Mouse (Mus musculus): ENCODE results near the gene Atp8b5. TPM values are rescaled to one million over a fixed set of nuclear protein-coding genes. Genes with fewer than 3 reads are reported as not detected.

Gene Atp8b5
- polyA plus RNA-seq, 1 experiment from 2014 or later = 0.25 TPM

DNA sequence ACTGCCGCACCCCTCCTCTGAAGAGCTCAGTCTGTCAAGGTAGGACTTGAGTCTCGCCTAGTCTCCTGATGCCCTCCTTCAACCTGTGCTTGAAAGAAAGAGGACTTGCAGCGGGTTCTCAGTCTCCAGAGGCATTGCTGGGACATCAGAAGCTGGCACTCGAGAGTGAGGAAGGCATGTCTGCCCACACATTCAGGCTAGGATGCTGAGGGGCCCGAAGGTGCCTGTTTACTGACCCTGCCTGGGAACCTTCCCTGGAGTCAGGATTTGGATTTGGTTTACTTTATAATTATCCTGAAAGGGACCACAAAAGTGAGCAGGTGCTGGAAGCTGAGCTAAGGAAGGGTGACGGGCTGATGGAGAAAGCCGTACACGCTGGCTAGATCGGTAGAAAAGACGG lies 134.5 kb downstream of the Atp8b5 start:
- H3K36me3 ChIP-seq (ENCODE audit: control insufficient read depth, insufficient read depth, low read length) = no peaks in the 10 kb centered on the region
- no peak overlapping the region for H3K27ac ChIP-seq (ENCODE audit: low read depth, low read length)
- H3K9me3 ChIP-seq (ENCODE audit: control insufficient read depth, low read length) = no peaks in the 10 kb centered on the region
- H3K9ac ChIP-seq (ENCODE audit: low read depth, low read length) = no peak overlapping the region
- no peak overlapping the region for H3K4me3 ChIP-seq (ENCODE audit: low read depth, low read length)
- 82% methylated on average over 10 of the region's 10 CpGs for WGBS
- H3K27me3 ChIP-seq (replicated peaks; ENCODE audit: control insufficient read depth, insufficient read depth, low read length) = peaks cover 17% of the 10 kb centered on the region
- no peak overlapping the region for H3K4me2 ChIP-seq
- peaks cover 8% of the 10 kb centered on the region; the same call in 1 of the 2 replicates for H3K4me1 ChIP-seq (replicated peaks; ENCODE audit: control insufficient read depth, insufficient read depth, low read length)
- DNase-seq (ENCODE audit: low spot score) (no peak), ATAC-seq (replicated peaks; ENCODE audit: low FRiP score) (no peak)

DNA sequence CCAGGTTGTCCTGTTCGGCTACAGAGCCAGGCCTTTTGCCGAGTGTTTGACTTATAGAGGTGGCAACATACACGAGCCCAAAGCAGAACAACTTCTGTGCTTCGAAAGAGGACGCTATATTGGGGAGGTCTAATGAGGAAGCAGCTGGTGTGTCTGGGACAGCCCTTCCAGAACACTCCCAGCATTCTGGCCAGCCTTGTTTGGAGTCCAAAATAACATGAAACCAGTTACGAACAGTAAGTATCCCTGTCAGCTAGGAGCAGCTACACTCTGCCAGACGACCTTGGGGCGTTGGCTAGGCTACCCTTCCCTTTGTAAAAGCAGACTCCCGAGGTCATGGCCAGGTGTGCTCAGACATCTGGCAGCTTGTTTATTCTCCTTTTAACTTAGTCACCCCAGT lies 135.3 kb downstream of the Atp8b5 start:
- WGBS = 73% methylated on average over 9 of the region's 9 CpGs
- ATAC-seq (replicated peaks; ENCODE audit: low FRiP score) = no peak
- Histone ChIP-seq H3K4me3 (ENCODE audit: low read depth, low read length) (no peak overlapping the region), H3K27me3 (replicated peaks; ENCODE audit: control insufficient read depth, insufficient read depth, low read length) (peaks cover 20% of the 10 kb centered on the region), H3K9me3 (ENCODE audit: control insufficient read depth, low read length) (no peaks in the 10 kb centered on the region), H3K27ac (ENCODE audit: low read depth, low read length) (no peak overlapping the region), H3K36me3 (ENCODE audit: control insufficient read depth, insufficient read depth, low read length) (no peaks in the 10 kb centered on the region), H3K4me2 (no peak overlapping the region), H3K9ac (ENCODE audit: low read depth, low read length) (no peak overlapping the region), H3K4me1 (replicated peaks; ENCODE audit: control insufficient read depth, insufficient read depth, low read length) (peaks cover 8% of the 10 kb centered on the region; the same call in 1 of the 2 replicates)
- no peak for DNase-seq (ENCODE audit: low spot score)

DNA sequence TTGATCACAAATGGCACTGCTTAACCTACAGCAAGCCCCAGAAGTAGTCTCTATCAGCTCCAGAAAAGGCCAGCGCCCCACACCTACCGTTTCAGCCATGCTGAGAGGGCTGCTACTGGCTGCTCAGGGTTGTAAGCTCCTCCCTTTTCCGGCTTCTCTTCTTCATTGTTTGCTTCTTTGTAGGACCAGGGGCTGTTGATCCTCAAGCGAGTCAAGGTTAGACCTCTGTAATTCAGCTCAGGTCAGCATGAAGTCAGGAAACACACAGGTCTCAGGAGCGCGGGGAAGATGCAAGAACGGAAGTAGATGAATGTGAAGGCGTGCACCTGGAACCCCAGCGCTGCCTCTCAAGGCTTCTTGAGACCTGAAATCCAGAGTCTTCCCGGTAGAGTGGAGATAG lies 137.7 kb downstream of the Atp8b5 start:
- H3K9me3 ChIP-seq (ENCODE audit: control insufficient read depth, low read length) = no peaks in the 10 kb centered on the region
- 82% methylated on average over 10 of the region's 10 CpGs for WGBS
- H3K4me1 ChIP-seq (replicated peaks; ENCODE audit: control insufficient read depth, insufficient read depth, low read length) = peaks cover 1% of the 10 kb centered on the region; the same call in 1 of the 2 replicates
- ATAC-seq (replicated peaks; ENCODE audit: low FRiP score) = no peak
- H3K9ac ChIP-seq (ENCODE audit: low read depth, low read length) = no peak overlapping the region
- no peaks in the 10 kb centered on the region for H3K36me3 ChIP-seq (ENCODE audit: control insufficient read depth, insufficient read depth, low read length)
- no peak overlapping the region for H3K4me3 ChIP-seq (ENCODE audit: low read depth, low read length)
- H3K4me2 ChIP-seq = no peak overlapping the region
- peaks cover 18% of the 10 kb centered on the region for H3K27me3 ChIP-seq (replicated peaks; ENCODE audit: control insufficient read depth, insufficient read depth, low read length)
- DNase-seq (ENCODE audit: low spot score) = no peak
- H3K27ac ChIP-seq (ENCODE audit: low read depth, low read length) = no peak overlapping the region

DNA sequence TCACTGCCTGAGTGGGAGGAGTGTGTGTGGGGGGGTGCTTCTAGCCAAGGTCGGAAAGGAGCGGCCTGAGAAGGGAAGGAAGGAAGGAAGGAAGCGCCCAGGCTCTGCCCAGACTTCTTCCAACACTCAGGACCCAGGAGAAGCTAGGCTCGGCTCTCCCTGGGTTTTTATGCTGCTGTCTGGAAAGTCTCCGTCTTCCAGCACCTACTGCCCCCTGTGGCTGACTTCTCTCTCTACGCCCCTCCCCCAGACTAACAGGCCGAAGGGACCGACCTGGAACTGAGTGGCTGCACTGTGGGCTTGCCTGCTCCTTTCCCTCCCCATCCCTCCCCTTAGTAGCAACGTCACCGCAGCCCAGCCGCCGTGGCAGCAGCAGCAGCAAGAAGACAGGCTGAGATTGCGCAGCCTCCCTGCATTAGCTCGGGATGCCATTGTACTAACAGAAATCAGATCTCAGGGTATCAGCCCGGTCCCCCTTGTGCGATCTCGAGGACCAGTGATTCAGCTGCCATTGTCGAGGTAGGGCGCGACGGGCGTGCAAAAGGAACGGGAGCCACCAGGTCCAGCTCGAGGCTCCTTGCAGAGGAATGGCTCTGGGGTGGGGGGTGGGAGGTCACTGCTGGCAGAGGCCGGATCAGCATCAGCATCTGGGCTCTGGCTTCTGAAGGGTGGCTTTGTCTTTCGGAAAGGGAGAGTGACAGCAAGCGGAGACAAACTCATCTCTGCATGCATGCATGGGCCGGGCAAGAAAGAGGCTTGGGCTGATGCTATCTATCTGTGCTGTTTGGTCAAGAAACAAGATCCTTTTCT lies 139.4 kb downstream of the Atp8b5 start:
- Histone ChIP-seq H3K9ac (ENCODE audit: low read depth, low read length) (peak overlapping the region; percentile 34), H3K27me3 (replicated peaks; ENCODE audit: control insufficient read depth, insufficient read depth, low read length) (peaks cover 18% of the 10 kb centered on the region), H3K9me3 (ENCODE audit: control insufficient read depth, low read length) (no peaks in the 10 kb centered on the region), H3K36me3 (ENCODE audit: control insufficient read depth, insufficient read depth, low read length) (no peaks in the 10 kb centered on the region), H3K4me3 (ENCODE audit: low read depth, low read length) (peak overlapping the region; percentile 40), H3K27ac (ENCODE audit: low read depth, low read length) (peak overlapping the region; percentile 2; the same call in 1 of the 2 replicates), H3K4me1 (replicated peaks; ENCODE audit: control insufficient read depth, insufficient read depth, low read length) (no peaks in the 10 kb centered on the region), H3K4me2 (peak overlapping the region; percentile 59)
- 4% methylated on average over 28 of the region's 28 CpGs for WGBS
- DNase-seq (ENCODE audit: low spot score) = no peak
- ATAC-seq (replicated peaks; ENCODE audit: low FRiP score) = peak; percentile 70

DNA sequence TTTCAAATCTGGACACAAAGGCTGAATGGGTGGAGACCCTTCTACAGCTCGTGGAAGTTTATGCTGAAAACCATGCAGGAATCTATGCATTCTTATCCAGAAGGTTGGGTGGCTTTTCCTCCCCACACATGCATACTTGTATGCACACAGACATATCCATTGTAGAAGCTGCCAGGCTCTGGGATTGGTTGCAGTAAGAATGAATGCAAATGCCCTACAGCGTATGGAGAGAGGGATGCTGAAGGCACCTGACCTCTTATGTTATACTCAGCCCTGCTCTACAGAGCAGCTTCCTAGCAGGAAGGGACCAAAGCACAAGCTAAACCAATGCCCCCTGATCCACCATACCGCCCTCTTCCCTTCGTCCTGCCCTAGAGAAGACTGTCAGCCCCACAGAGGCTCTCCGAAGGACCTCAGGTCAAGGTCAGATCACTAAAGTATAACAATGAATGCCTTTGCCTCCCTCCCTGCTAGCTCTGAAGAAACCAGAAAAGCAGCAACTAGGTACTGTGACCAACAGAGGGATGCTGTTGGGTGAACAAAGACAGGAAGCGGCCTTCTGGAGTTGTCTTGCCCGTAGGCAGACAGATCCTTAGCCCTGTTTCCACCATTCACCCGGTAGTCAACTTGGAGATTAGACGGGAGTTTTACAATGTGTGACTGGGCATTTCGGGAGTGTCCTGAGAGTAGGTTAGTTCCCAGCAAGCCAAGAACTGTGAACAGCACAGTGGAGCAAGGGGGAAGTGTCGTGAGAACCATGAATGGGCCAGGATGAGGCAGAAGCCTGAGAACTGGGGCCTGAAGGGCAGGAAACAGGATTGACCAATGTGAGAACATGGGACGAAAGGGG lies 140.3 kb downstream of the Atp8b5 start:
- Histone ChIP-seq H3K9ac (ENCODE audit: low read depth, low read length) (no peak overlapping the region), H3K4me1 (replicated peaks; ENCODE audit: control insufficient read depth, insufficient read depth, low read length) (no peaks in the 10 kb centered on the region), H3K27me3 (replicated peaks; ENCODE audit: control insufficient read depth, insufficient read depth, low read length) (peaks cover 18% of the 10 kb centered on the region), H3K4me3 (ENCODE audit: low read depth, low read length) (no peak overlapping the region; the same call in 1 of the 2 replicates), H3K4me2 (peak overlapping the region; percentile 59), H3K9me3 (ENCODE audit: control insufficient read depth, low read length) (no peaks in the 10 kb centered on the region), H3K36me3 (ENCODE audit: control insufficient read depth, insufficient read depth, low read length) (no peaks in the 10 kb centered on the region), H3K27ac (ENCODE audit: low read depth, low read length) (0 out of 2 replicates have a peak overlapping the region, but pooled peaks have one; percentile 11)
- WGBS = 67% methylated on average over 12 of the region's 12 CpGs
- ATAC-seq (replicated peaks; ENCODE audit: low FRiP score) (no peak), DNase-seq (ENCODE audit: low spot score) (no peak)

DNA sequence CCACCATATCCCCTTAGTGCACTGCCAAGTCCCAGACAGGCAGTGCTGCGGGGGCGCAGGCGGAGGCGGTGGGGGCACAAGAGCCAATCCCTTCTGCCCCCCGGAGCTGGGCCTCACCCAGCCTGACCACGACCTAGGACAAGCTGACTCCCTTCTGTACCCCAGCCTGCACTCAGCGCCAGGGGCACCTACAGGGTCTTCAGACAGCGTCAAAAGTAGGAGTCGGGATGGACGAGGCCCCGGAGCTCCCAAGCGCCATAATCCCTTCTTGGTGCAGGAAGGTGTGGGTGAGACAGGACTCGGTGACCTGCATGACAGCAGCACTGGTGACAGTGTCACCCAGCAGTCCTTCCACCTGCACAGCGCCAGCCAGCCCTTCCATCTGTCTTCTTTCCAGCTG lies 147.8 kb downstream of the Atp8b5 start:
- DNase-seq (ENCODE audit: low spot score) (no peak), ATAC-seq (replicated peaks; ENCODE audit: low FRiP score) (no peak)
- 86% methylated on average over 14 of the region's 14 CpGs for WGBS
- no peaks in the 10 kb centered on the region for H3K27me3 ChIP-seq (replicated peaks; ENCODE audit: control insufficient read depth, insufficient read depth, low read length)
- H3K9ac ChIP-seq (ENCODE audit: low read depth, low read length) = no peak overlapping the region
- H3K4me2 ChIP-seq = no peak overlapping the region
- H3K9me3 ChIP-seq (ENCODE audit: control insufficient read depth, low read length) = no peaks in the 10 kb centered on the region
- no peak overlapping the region for H3K4me3 ChIP-seq (ENCODE audit: low read depth, low read length)
- H3K36me3 ChIP-seq (ENCODE audit: control insufficient read depth, insufficient read depth, low read length) = no peaks in the 10 kb centered on the region; the same call in 1 of the 2 replicates
- H3K27ac ChIP-seq (ENCODE audit: low read depth, low read length) = no peak overlapping the region
- H3K4me1 ChIP-seq (replicated peaks; ENCODE audit: control insufficient read depth, insufficient read depth, low read length) = peaks cover 2% of the 10 kb centered on the region; the same call in 1 of the 2 replicates

DNA sequence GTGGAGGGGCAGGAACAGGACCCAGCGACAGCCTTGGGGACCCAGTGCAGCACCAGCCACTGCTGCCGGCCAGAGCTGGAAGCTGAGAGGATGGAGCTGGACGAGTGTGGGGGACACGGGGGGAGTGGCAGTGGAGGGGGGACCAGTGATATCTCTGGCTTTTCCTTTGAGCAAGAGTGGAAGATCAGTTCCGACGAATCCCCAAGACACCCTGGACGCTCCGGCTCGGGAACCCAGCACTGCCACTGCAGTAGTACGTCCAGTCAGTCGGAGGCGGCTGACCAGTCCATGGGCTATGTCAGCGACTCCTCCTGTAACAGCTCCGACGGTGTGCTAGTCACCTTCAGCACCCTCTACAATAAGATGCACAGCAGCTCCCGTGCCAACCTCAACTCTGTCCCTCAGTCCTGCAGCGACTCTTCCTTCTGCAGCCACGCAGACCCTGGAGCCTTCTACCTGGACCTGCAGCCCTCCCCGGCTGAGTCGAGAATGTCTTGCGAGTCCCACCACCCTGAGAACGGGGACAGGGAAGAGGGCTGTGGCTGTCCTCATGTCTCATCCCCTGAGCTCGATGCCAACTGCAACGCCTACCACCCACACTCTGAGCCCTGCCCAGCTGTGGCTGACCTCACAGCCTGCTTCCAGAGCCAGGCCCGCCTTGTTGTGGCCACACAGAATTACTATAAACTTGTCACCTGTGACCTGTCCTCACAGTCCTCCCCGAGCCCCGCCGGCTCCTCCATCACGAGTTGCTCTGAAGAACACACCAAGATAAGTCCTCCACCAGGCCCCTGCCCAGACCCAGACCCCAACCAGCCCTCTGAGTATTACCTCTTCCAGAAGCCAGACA lies 148.5 kb downstream of the Atp8b5 start:
- 84% methylated on average over 29 of the region's 29 CpGs for WGBS
- no peak for DNase-seq (ENCODE audit: low spot score)
- ATAC-seq (replicated peaks; ENCODE audit: low FRiP score) = no peak
- Histone ChIP-seq H3K4me1 (replicated peaks; ENCODE audit: control insufficient read depth, insufficient read depth, low read length) (peaks cover 2% of the 10 kb centered on the region; the same call in 1 of the 2 replicates), H3K4me3 (ENCODE audit: low read depth, low read length) (no peak overlapping the region), H3K27me3 (replicated peaks; ENCODE audit: control insufficient read depth, insufficient read depth, low read length) (no peaks in the 10 kb centered on the region), H3K9me3 (ENCODE audit: control insufficient read depth, low read length) (no peaks in the 10 kb centered on the region), H3K4me2 (no peak overlapping the region), H3K27ac (ENCODE audit: low read depth, low read length) (no peak overlapping the region), H3K9ac (ENCODE audit: low read depth, low read length) (no peak overlapping the region), H3K36me3 (ENCODE audit: control insufficient read depth, insufficient read depth, low read length) (no peaks in the 10 kb centered on the region; the same call in 1 of the 2 replicates)

- no peak overlapping the region for H3K9ac ChIP-seq (ENCODE audit: low read depth, low read length)
- no peaks in the 10 kb centered on the region for H3K9me3 ChIP-seq (ENCODE audit: control insufficient read depth, low read length)
- DNase-seq (ENCODE audit: low spot score) = no peak
- ATAC-seq (replicated peaks; ENCODE audit: low FRiP score) = no peak
- 92% methylated on average over 22 of the region's 22 CpGs for WGBS
- H3K4me2 ChIP-seq = no peak overlapping the region
- peaks cover 2% of the 10 kb centered on the region; the same call in 1 of the 2 replicates for H3K4me1 ChIP-seq (replicated peaks; ENCODE audit: control insufficient read depth, insufficient read depth, low read length)
- no peaks in the 10 kb centered on the region; the same call in 1 of the 2 replicates for H3K36me3 ChIP-seq (ENCODE audit: control insufficient read depth, insufficient read depth, low read length)
- H3K27me3 ChIP-seq (replicated peaks; ENCODE audit: control insufficient read depth, insufficient read depth, low read length) = no peaks in the 10 kb centered on the region
- H3K4me3 ChIP-seq (ENCODE audit: low read depth, low read length) = no peak overlapping the region
- no peak overlapping the region for H3K27ac ChIP-seq (ENCODE audit: low read depth, low read length)
Observed at GRCm38 (mm10) chr4:43416071-43416490, 149.1 kb downstream of the Atp8b5 start.
